Mouse (Mus musculus) small intestine, adult 2 months (tissue): ENCODE data around the gene Cacna1d.

ENCODE experiments used
- CTCF ChIP-seq: fragments of 200-500 bp; IDR thresholded peaks from 2 replicates; pipeline ENCODE4 v1.5.1; 2012; ENCODE audit warnings: low read depth, mild to moderate bottlenecking, control low read depth, inconsistent platforms, low read length, moderate library complexity, mixed read lengths; ENCODE audit not compliant: insufficient replicate concordance, insufficient read length; ENCODE audit errors: extremely low read depth
- POLR2A ChIP-seq: fragments of 200-500 bp; IDR thresholded peaks from 2 replicates; pipeline ENCODE4 v1.6.1; 2012; ENCODE audit warnings: low read depth, mild to moderate bottlenecking, control low read depth, inconsistent platforms, low read length, moderate library complexity

GRCm38 (mm10) chr14:30284022-30284421, 207.2 kb downstream of the Cacna1d start:
- TF ChIP-seq CTCF (no peak), POLR2A (no peak)
